Mouse (Mus musculus) E14TG2a.4 (cell line): ENCODE measurements around the gene Rpl27.

Experiments
- CTCF ChIP-seq: conservative IDR thresholded peaks from 2 replicates; pipeline ENCODE4 v1.5.1; 2014; ENCODE audit warnings: low read length
- POU5F1 ChIP-seq: IDR thresholded peaks from 2 replicates; pipeline ENCODE4 v1.6.1; 2014; ENCODE audit warnings: low read length, borderline replicate concordance

DNA sequence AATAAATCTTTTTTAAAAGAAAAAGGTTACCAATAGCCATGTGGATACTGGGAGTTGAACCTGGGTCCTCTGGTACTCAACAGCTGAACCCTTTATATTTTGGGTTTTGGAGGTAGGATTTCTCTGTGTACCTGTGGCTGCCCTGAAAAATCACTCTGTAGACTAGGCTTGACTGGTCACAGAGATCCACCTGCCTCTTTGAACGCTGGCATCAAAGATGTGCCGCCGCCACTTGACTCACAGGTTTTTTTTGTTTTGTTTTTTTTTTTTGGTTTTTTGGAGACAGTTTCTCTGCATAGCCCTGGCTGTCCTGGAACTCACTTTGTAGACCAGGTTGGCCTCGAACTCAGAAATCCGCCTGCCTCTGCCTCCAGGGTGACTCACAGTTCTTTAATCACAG, 5.7 kb downstream of the Rpl27 start:
- TF ChIP-seq CTCF (no peak), POU5F1 (no peak)
